Mouse (Mus musculus) kidney, adult 2 months (tissue): Measurements from ENCODE around the gene Vgll4.

Source experiments
- CTCF ChIP-seq: fragments of 200-500 bp; conservative IDR thresholded peaks from 2 replicates; pipeline ENCODE4 v1.5.1; 2011; ENCODE audit warnings: low read depth, mild to moderate bottlenecking, control low read depth, low read length, moderate library complexity, mixed read lengths; ENCODE audit not compliant: insufficient read depth, insufficient read length
- POLR2A ChIP-seq: fragments of 200-500 bp; IDR thresholded peaks from one replicate; pipeline ENCODE4 v1.6.1; 2011; ENCODE audit warnings: low read depth, low read length, control low read depth

DNA sequence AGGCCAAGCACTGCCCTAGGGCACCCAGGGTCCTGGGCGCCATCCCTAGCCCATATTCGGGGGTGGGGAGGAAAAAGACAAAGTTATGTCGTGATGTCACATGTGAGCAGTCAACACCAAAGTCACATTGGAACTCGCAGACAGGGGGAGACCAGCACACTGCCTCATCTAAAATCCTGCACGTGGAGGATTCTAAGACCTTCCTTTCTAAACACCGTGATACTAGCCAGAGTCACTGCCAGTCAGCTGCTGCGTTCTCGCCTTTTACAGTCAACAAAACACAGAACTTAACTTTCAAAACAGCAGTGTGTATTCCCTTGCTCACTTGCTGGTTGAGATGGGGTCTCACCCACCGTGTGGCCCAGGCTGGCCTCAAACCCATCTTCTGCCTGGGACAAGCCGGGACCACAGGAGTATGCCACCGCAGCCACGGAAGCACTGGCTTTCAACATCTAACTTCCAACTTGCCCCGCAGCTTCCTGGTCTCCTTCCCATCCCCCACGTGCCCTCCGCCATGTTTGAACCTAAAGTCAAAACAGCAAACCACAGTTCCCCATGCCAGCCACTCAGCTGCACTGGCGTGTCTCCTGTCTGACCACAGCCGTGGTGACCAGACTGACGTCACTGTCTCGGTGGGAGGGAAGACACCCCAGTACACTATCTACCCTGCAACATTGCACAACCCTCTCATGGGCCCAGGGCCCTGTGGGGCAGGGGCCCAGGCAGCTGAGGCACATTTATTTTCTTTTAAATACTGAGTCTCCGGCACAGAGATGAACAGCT, 76.2 kb downstream of the Vgll4 start:
- TF ChIP-seq CTCF (0 out of 2 replicates have a peak, but pooled peaks have one; percentile 2), POLR2A (no peak)
